Mouse (Mus musculus) intestine, postnatal 0 days (tissue): ENCODE data around the gene Echdc2. TPM values are rescaled to one million over a fixed set of nuclear protein-coding genes. Genes with fewer than 3 reads are reported as not detected.

Experiments used
- ATAC-seq: fragments of 200-750 bp; cut with Nextera tagmentation; 2 replicates; pipeline ENCODE4 v1.8.0; 2017; ENCODE audit warnings: mild to moderate bottlenecking, moderate TSS enrichment, moderate library complexity
- H3K27ac ChIP-seq: fragments of 300-500 bp; sonication (generic); 2 replicates; pipeline ENCODE4 v1.5.1; 2014; ENCODE audit warnings: mild to moderate bottlenecking, low read depth, low read length, moderate library complexity
- H3K27me3 ChIP-seq: fragments of 300-500 bp; sonication (generic); replicated peaks from 2 replicates; pipeline ENCODE4 v1.6.1; 2014; ENCODE audit warnings: low read length, mixed read lengths; ENCODE audit not compliant: control insufficient read depth, insufficient read depth
- H3K36me3 ChIP-seq: fragments of 300-500 bp; sonication (generic); 2 replicates; pipeline ENCODE4 v1.6.1; 2014; ENCODE audit warnings: mild to moderate bottlenecking, moderate library complexity; ENCODE audit not compliant: control insufficient read depth, insufficient read depth
- H3K4me1 ChIP-seq: fragments of 300-500 bp; sonication (generic); replicated peaks from 2 replicates; pipeline ENCODE4 v1.6.1; 2014; ENCODE audit warnings: antibody characterized with exemption, low read length, mixed read lengths; ENCODE audit not compliant: control insufficient read depth, insufficient read depth
- H3K4me2 ChIP-seq: fragments of 300-500 bp; sonication (generic); replicated peaks from 2 replicates; pipeline ENCODE4 v1.6.1; 2014; ENCODE audit warnings: low read depth, mild to moderate bottlenecking, moderate library complexity
- H3K4me3 ChIP-seq: fragments of 300-500 bp; sonication (generic); 2 replicates; pipeline ENCODE4 v1.5.1; 2014; ENCODE audit warnings: low read depth, low read length
- H3K9ac ChIP-seq: fragments of 300-500 bp; sonication (generic); 2 replicates; pipeline ENCODE4 v1.6.1; 2014; ENCODE audit warnings: mild to moderate bottlenecking, low read depth, low read length
- H3K9me3 ChIP-seq: fragments of 300-500 bp; sonication (generic); 2 replicates; pipeline ENCODE4 v1.6.1; 2016; ENCODE audit warnings: mixed run types; ENCODE audit not compliant: control insufficient read depth
- CTCF ChIP-seq: sonication (generic); IDR thresholded peaks from 2 replicates; pipeline ENCODE4 v1.5.1; 2016; ENCODE audit warnings: low read depth, mild to moderate bottlenecking, control low read depth, antibody characterized with exemption, moderate library complexity
- WGBS: fragments of 180-500 bp; shearing (Covaris S2); extraction: QIAGEN DNeasy Blood & Tissue Kit; methylation state at CpG from one replicate; pipeline ENCODE4 v1.1.7; 2014; 5-methylcytosine and 5-hydroxymethylcytosine counted together
- polyA plus RNA-seq: library from polyadenylated mRNA; unstranded; fragments of >200 nt; fragmentation: Nextera tagmentation; extraction: Ambion mirVana; gene quantifications from 2 replicates; pipeline ENCODE4 v1.2.1, GENCODE M21; 2015

The Echdc2 gene
- polyA plus RNA-seq, 1 experiment from 2014 or later, result 20.8 TPM

DNA sequence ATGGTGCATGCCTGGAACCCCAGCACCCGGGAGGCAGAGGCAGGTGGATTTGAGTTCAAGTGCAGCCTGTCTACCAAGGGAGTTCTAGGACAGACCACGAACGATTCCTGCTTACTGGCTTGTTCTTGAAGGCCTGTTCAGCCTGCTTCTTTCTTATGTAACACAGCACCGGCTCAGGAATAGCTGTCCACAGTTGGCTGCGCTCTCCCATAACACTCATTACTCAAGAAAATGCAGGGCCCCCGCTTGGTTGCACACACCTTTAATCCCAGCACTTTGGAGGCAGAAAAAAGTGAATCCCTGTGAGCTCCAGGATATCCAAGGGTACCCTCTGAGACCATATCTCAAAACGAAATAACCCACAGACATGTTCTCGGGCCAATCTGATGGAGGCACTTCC, 3.3 kb upstream of the Echdc2 start:
- 93% methylated on average over 8 of the region's 8 CpGs for WGBS
- Histone ChIP-seq H3K4me1 (0 out of 2 replicates have a peak, but pooled peaks cover 3% of the 10 kb centered on the region), H3K36me3 (no peaks in the 10 kb centered on the region), H3K27ac (no peak overlapping the region), H3K27me3 (no peaks in the 10 kb centered on the region), H3K4me3 (no peak overlapping the region), H3K4me2 (no peak overlapping the region), H3K9ac (no peak overlapping the region), H3K9me3 (no peaks in the 10 kb centered on the region)
- ATAC-seq, result no peak
- TF ChIP-seq CTCF, result no peak

DNA sequence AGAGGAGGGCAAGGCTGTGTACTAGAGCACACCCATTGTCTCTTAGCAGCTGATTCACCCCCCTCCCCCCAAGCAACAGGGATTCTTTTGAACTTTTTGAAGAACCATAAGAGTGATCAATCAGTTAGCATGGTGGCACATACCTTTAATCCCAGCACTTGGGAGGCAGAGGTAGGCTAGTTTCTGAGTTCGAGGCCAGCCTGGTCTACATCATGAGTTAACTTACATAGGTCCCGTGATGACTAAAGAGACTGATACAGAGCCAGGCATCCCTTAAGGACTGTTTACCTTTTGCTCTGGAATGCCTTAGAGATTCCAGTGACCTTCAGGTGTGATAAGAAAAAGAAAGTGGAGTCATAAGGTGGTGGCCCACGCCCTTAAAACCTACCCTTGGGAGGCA, 1.9 kb upstream of the Echdc2 start:
- Histone ChIP-seq H3K27me3 (no peaks in the 10 kb centered on the region), H3K4me1 (0 out of 2 replicates have a peak, but pooled peaks cover 3% of the 10 kb centered on the region), H3K27ac (no peak overlapping the region), H3K36me3 (no peaks in the 10 kb centered on the region), H3K4me2 (no peak overlapping the region), H3K9me3 (no peaks in the 10 kb centered on the region), H3K9ac (no peak overlapping the region), H3K4me3 (no peak overlapping the region)
- WGBS, result 70% methylated on average over 3 of the region's 3 CpGs
- ATAC-seq, result no peak
- no peak for TF ChIP-seq CTCF

DNA sequence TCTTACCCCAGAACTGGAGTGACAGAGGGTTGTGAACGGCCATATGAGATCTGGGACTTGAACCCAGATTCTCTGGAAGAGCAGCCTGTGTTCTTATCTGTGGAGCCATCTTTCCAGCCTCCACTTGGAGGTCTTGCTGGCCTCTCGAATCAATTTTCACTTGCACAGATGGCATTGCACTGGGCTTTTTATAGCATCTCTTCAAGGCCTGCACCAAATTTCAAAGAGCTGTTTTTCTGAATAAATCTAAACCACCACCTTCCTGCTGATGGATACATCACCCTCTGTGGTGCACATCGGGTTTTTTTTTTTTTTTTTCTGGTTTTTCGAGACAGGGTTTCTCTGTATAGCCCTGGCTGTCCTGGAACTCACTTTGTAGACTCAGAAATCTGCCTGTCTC, 1.6 kb downstream of the Echdc2 start:
- no peak overlapping the region for H3K4me2 ChIP-seq
- TF ChIP-seq CTCF, result no peak
- H3K4me3 ChIP-seq, result no peak overlapping the region
- H3K9me3 ChIP-seq, result no peaks in the 10 kb centered on the region
- H3K4me1 ChIP-seq, result 0 out of 2 replicates have a peak, but pooled peaks cover 3% of the 10 kb centered on the region
- no peak overlapping the region for H3K9ac ChIP-seq
- H3K27me3 ChIP-seq, result no peaks in the 10 kb centered on the region
- H3K36me3 ChIP-seq, result no peaks in the 10 kb centered on the region
- 78% methylated on average over 4 of the region's 4 CpGs for WGBS
- H3K27ac ChIP-seq, result no peak overlapping the region
- no peak for ATAC-seq

DNA sequence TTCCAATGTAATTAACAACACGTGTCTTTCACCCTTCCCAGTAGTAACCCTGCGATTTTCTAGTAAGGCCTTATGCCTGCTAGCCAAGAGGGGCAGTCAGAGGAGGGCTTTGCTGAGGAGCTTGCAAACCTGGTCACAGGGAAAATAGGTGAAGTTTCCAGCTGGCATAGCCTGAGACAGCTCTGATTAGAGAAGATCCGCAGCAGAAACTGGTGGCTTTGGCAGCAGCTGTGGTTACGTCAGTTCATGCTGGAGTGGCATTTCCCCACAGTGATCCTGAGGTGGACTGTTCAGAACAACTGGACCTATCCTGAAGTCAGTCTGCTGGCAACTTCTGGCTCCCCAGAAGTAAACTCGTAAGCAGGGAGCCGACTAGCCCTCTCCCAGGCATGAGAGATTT, 2.8 kb downstream of the Echdc2 start:
- no peaks in the 10 kb centered on the region for H3K36me3 ChIP-seq
- 0 out of 2 replicates have a peak, but pooled peaks cover 3% of the 10 kb centered on the region for H3K4me1 ChIP-seq
- no peak overlapping the region for H3K27ac ChIP-seq
- no peaks in the 10 kb centered on the region for H3K9me3 ChIP-seq
- H3K9ac ChIP-seq, result no peak overlapping the region
- no peak for ATAC-seq
- H3K4me3 ChIP-seq, result no peak overlapping the region
- no peak for TF ChIP-seq CTCF
- WGBS, result 83% methylated on average over 6 of the region's 6 CpGs
- H3K4me2 ChIP-seq, result no peak overlapping the region
- no peaks in the 10 kb centered on the region for H3K27me3 ChIP-seq

DNA sequence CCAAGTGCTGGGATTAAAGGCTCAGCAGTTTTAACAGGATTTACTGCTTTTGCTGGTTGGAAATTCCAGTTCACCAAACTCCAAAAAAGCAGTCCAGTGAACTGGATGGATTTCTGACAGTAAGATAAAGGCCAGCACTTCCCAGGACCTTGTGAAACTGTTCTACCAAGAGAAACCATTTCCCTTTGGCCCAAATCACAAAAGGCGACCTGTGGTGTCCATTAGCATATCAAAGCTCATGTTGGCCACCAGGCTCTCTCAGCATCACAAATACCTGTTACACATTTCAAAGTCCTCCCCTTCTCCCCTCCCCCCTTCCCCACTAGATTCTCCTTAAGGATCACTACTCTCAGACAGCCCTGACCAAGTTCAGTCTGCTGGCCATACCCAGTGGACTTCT, 17.0 kb downstream of the Echdc2 start:
- no peak for TF ChIP-seq CTCF
- H3K9ac ChIP-seq, result no peak overlapping the region
- H3K9me3 ChIP-seq, result no peaks in the 10 kb centered on the region
- H3K4me1 ChIP-seq, result no peaks in the 10 kb centered on the region
- 79% methylated on average over 1 of the region's 1 CpGs for WGBS
- H3K4me2 ChIP-seq, result no peak overlapping the region
- no peak overlapping the region for H3K27ac ChIP-seq
- H3K36me3 ChIP-seq, result peaks cover 2% of the 10 kb centered on the region; the same call in 1 of the 2 replicates
- H3K4me3 ChIP-seq, result no peak overlapping the region
- H3K27me3 ChIP-seq, result no peaks in the 10 kb centered on the region
- ATAC-seq, result no peak

DNA sequence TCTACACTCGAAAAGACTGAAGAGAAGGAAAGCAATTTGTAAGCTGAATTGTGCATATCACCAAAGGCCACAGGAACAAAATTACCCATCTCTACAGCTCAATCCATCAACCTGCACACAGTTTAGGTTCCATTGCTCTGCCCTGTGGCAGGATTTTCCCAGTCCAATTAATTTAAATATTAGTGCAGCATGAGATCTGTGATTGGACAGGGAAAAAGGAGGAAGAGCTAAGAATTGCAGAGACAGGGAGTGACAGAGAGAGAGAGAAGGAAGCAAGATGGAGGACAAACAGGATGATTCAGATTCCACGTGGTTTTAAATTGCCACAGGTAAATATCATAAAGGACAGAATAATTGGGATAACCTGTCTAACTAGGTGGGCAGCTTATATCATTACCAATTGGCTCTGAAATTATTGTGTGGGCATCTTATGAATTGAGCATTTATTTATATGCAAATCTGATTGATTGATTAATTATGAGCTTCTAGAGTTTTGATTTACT, 27.6 kb downstream of the Echdc2 start:
- no peak for ATAC-seq
- H3K36me3 ChIP-seq, result no peaks in the 10 kb centered on the region
- no peaks in the 10 kb centered on the region for H3K4me1 ChIP-seq
- 59% methylated on average over 2 of the region's 2 CpGs for WGBS
- no peak overlapping the region for H3K4me3 ChIP-seq
- no peaks in the 10 kb centered on the region for H3K9me3 ChIP-seq
- no peak overlapping the region for H3K4me2 ChIP-seq
- H3K27me3 ChIP-seq, result no peaks in the 10 kb centered on the region
- H3K27ac ChIP-seq, result no peak overlapping the region
- no peak overlapping the region for H3K9ac ChIP-seq
- no peak for TF ChIP-seq CTCF
